9 mouse cellular contexts compared by ENCODE assay signal in the genomic region with DNA sequence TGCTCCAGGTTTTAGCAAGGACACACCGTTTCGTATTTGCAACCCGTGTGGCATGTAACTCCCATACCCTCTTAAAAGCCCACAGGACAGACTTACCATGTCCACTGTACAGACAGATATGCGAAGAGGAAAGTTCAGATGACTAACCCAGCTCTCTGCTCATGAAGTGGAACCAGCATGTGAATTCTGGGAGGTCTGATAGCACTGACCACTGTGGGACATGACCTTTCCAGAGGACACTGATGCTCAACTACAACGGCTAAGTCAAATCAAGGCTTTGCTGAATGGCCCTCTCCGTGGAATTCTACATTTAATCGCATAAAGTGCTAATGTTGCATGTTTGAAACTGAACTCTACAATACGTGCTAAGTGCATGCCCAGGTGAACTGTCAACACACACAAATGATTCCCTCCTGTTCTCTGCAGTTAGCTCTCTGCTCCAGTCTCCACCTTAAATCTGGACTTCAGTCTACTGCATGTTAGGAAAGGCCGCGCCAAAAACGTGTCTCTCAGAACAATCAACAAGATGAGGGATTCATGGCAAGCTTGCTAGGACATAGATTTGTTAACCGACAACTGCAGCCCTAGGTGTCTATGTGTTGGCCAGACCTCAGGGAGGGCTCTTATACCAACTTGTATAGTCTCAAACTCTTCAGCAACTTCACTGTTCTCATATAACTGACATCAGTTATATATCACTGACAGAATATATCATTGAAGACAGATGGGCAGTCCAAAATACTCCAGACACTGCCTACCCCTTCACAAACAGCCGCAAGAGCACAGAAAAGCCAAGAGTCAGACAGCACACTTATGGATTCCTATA. TPM values are rescaled to one million over a fixed set of nuclear protein-coding genes. Genes with fewer than 3 reads are reported as not detected.
DNase-seq lines count a peak whose midpoint lies in the region; ATAC-seq and TF ChIP-seq lines count a peak whose summit lies in the region.
"Had no signal": no experiment of that assay in that cellular context is flagged by ENCODE, and none has a peak within 500 bp of the region (broad histone marks: within the 10 kb centered on the region; RNA-seq: fewer than 3 reads in every experiment).

No protein-coding gene starts in this region.

- no peaks in the 10 kb centered on the region for H3K27me3 ChIP-seq in heart, adult 2 months (ENCODE audit: control insufficient read depth, insufficient read depth, low read length)
- peaks cover 24% of the 10 kb centered on the region for H3K27me3 ChIP-seq in CH12.LX (replicated peaks)
- H3K27me3 ChIP-seq in embryonic facial prominence, embryonic 11.5 days (ENCODE audit: control insufficient read depth, insufficient read depth, low read length), result no peaks in the 10 kb centered on the region
- H3K27me3 ChIP-seq in hindbrain, embryonic 13.5 days, result no peaks in the 10 kb centered on the region

- H3K27ac ChIP-seq in heart, adult 2 months, result no peak overlapping the region
- H3K27ac ChIP-seq in CH12.LX (ENCODE audit: insufficient read depth, low read depth), result no peak overlapping the region
- no peak overlapping the region for H3K27ac ChIP-seq in embryonic facial prominence, embryonic 11.5 days (replicated peaks; ENCODE audit: low read depth, low read length)
- no peak overlapping the region for H3K27ac ChIP-seq in hindbrain, embryonic 13.5 days

- no peak for TF ChIP-seq POLR2A in heart, adult 2 months (IDR thresholded peaks at IDR 0.05; ENCODE audit: insufficient read depth, low read depth, low read length)
- no peak for TF ChIP-seq POLR2A in CH12.LX (IDR thresholded peaks at IDR 0.05; ENCODE audit: low read depth, low read length)

- H3K4me2 ChIP-seq in CH12.LX (ENCODE audit: insufficient read depth, low read depth, poor library complexity, severe bottlenecking), result peak overlapping the region; percentile 59
- peak overlapping the region; percentile 65 for H3K4me2 ChIP-seq in embryonic facial prominence, embryonic 11.5 days (ENCODE audit: low read depth, low read length)
- peak overlapping the region; percentile 54 for H3K4me2 ChIP-seq in hindbrain, embryonic 13.5 days

- H3K79me2 ChIP-seq in heart, adult 2 months (replicated peaks; ENCODE audit: control insufficient read depth, insufficient read depth, low read length), result peaks cover 2% of the 10 kb centered on the region
- peaks cover 31% of the 10 kb centered on the region for H3K79me2 ChIP-seq in CH12.LX (replicated peaks; ENCODE audit: control insufficient read depth, extremely low read depth, insufficient read depth, poor library complexity, severe bottlenecking)

- dilution Hi-C loops in CH12.LX (cut with MboI; ENCODE audit: extremely low pct_ligation_motif_present, extremely low pct_unique_long_range_greater_than_20kb, low sequenced_read_pairs), result no loop called here

- peaks cover 7% of the 10 kb centered on the region for H3K4me1 ChIP-seq in heart, adult 2 months (ENCODE audit: control insufficient read depth, insufficient read depth, low read length)
- peaks cover 5 to 20% of the 10 kb centered on the region in 2 experiments for H3K4me1 ChIP-seq in CH12.LX (ENCODE audit: control insufficient read depth in 1 of 2, insufficient read depth in 2 of 2)
- peaks cover 9% of the 10 kb centered on the region for H3K4me1 ChIP-seq in embryonic facial prominence, embryonic 11.5 days (ENCODE audit: control insufficient read depth, insufficient read depth, low read length)
- H3K4me1 ChIP-seq in hindbrain, embryonic 13.5 days (replicated peaks), result peaks cover 30% of the 10 kb centered on the region

- no peak for TF ChIP-seq RAD21 in CH12.LX (IDR thresholded peaks at IDR 0.05; ENCODE audit: low read depth, low read length)

- no peak for TF ChIP-seq EP300 in heart, adult 2 months (IDR thresholded peaks at IDR 0.05; ENCODE audit: insufficient read depth, low read depth, low read length)
- no peak for TF ChIP-seq EP300 in CH12.LX (IDR thresholded peaks at IDR 0.05; ENCODE audit: low read length)

- peak overlapping the region; percentile 10; the same call in 1 of the 2 replicates for H3K9ac ChIP-seq in heart, adult 2 months (ENCODE audit: low read depth, low read length)
- peak overlapping the region; percentile 38 for H3K9ac ChIP-seq in CH12.LX (ENCODE audit: insufficient read depth, low read depth)
- peak overlapping the region; percentile 78 for H3K9ac ChIP-seq in embryonic facial prominence, embryonic 11.5 days (replicated peaks; ENCODE audit: low read length)
- peak overlapping the region; percentile 76 for H3K9ac ChIP-seq in hindbrain, embryonic 13.5 days

- no peak overlapping the region; the same call in 1 of the 2 replicates for H3K4me3 ChIP-seq in heart, adult 2 months
- peak overlapping the region; percentile 54 to 66 (median 64) for H3K4me3 ChIP-seq in CH12.LX (replicated peaks in 1 of 3; ENCODE audit: low read depth in 2 of 3, low read length in 2 of 3, poor library complexity in 1 of 3)
- peak overlapping the region; percentile 62 for H3K4me3 ChIP-seq in embryonic facial prominence, embryonic 11.5 days (ENCODE audit: low read depth, low read length)
- H3K4me3 ChIP-seq in hindbrain, embryonic 13.5 days, result peak overlapping the region; percentile 47

- ATAC-seq in embryonic facial prominence, embryonic 11.5 days (replicated peaks; ENCODE audit: insufficient number of reproducible peaks, low FRiP score, low TSS enrichment, low read depth), result no peak
- no peak for ATAC-seq in hindbrain, embryonic 13.5 days (ENCODE audit: low FRiP score)
- peak; percentile 0; the same call in 1 of the 2 replicates for ATAC-seq in megakaryocyte progenitor cell, adult 5-6 weeks (replicated peaks; ENCODE audit: poor library complexity)

- peaks cover 19% of the 10 kb centered on the region for H3K9me3 ChIP-seq in CH12.LX (replicated peaks; ENCODE audit: low read length)
- H3K9me3 ChIP-seq in embryonic facial prominence, embryonic 11.5 days (replicated peaks; ENCODE audit: control insufficient read depth, low read length), result no peaks in the 10 kb centered on the region
- no peaks in the 10 kb centered on the region for H3K9me3 ChIP-seq in hindbrain, embryonic 13.5 days

- WGBS in heart, adult 2 months, result 56% methylated on average over 13 of the region's 13 CpGs
- 67% methylated on average over 13 of the region's 13 CpGs for WGBS in embryonic facial prominence, embryonic 11.5 days
- WGBS in hindbrain, embryonic 13.5 days, result 67% methylated on average over 13 of the region's 13 CpGs

- peak; percentile 26 to 34 for DNase-seq in heart, adult 2 months
- DNase-seq in heart, adult 8-10 months (ENCODE audit: low spot score), result no peak
- DNase-seq in CH12.LX (ENCODE audit: extremely low read depth), result no peak
- DNase-seq in embryonic facial prominence, embryonic 11.5 days (ENCODE audit: low spot score), result no peak
- no peak for DNase-seq in Muller cell, postnatal 12 days (ENCODE audit: inconsistent ontology term)
- DNase-seq in urinary bladder, postnatal 36 days (ENCODE audit: low spot score in 2 of 2), result no peak

- H3K36me3 ChIP-seq in heart, adult 2 months (ENCODE audit: control insufficient read depth, insufficient read depth, low read length), result peaks cover 7% of the 10 kb centered on the region
- H3K36me3 ChIP-seq in CH12.LX (replicated peaks in 1 of 2; ENCODE audit: control insufficient read depth in 1 of 2, insufficient read depth in 1 of 2, low read length in 1 of 2), result peaks cover 35 to 47% of the 10 kb centered on the region in 2 experiments
- peaks cover 24% of the 10 kb centered on the region for H3K36me3 ChIP-seq in embryonic facial prominence, embryonic 11.5 days (replicated peaks; ENCODE audit: control insufficient read depth, insufficient read depth, low read depth, low read length)
- peaks cover 35% of the 10 kb centered on the region for H3K36me3 ChIP-seq in hindbrain, embryonic 13.5 days

- intact Hi-C loops in heart, adult 2 months (cut with DNase I), result loop anchor here (1.0 kb wide), 1 partner anchor 12 kb away; no protein-coding TSS in a partner anchor

- TF ChIP-seq CTCF in heart, adult 2 months (IDR thresholded peaks at IDR 0.05), result no peak
- no peak for TF ChIP-seq CTCF in CH12.LX (conservative IDR thresholded peaks at IDR 0.05 in 1 of 2, IDR thresholded peaks at IDR 0.05 in 1 of 2; ENCODE audit: low read depth in 2 of 2, low read length in 2 of 2)

- in situ Hi-C loops in CH12.LX (cut with MboI; ENCODE audit: low pct_ligation_motif_present, low pct_unique_long_range_greater_than_20kb, low sequenced_read_pairs), result loop anchor here (25.0 kb wide), 1 partner anchor 314 kb away; no protein-coding TSS in a partner anchor

RNA-seq across cellular contexts. Expression of a gene that starts 1.5 kb away (rescaled TPM):
- total RNA-seq in heart, adult 2 months (2021), result 10 to 100 TPM in 1 of 2 experiments, 1 to 10 TPM in 1; 8.7 to 11.5 TPM
- 12.7 and 23.9 TPM in 2 replicates for polyA plus RNA-seq in heart, adult 2 months (2012; rRNA removed)
- 10 to 100 TPM; 10.6 to 14.2 (median 11.0) TPM for total RNA-seq in heart, adult 8-10 months (2022)
- total RNA-seq in CH12.LX (2012; rRNA removed) (65.2 and 69.8 TPM in 2 replicates), CH12.LX (2014; rRNA removed) (74.1 and 80.8 TPM in 2 replicates)
- polyA plus RNA-seq in CH12.LX (2012; ENCODE audit: insufficient read length, low read depth), result 64.8 and 67.6 TPM in 2 replicates
- 139 and 152 TPM in 2 replicates for polyA plus RNA-seq in embryonic facial prominence, embryonic 11.5 days (2014; fragmentation: Nextera tagmentation; extraction: Ambion mirVana)
- polyA plus RNA-seq in hindbrain, embryonic 13.5 days (2015; fragmentation: Nextera tagmentation; extraction: Ambion mirVana), result 82.0 and 82.8 TPM in 2 replicates
- total RNA-seq in megakaryocyte progenitor cell, adult 5-6 weeks (2015), result 104 and 106 TPM in 2 replicates
- 156 and 189 TPM in 2 replicates for total RNA-seq in megakaryocyte progenitor cell, adult 5-6 weeks (2017)

RNA-seq across cellular contexts. Expression of a gene that starts 1.6 kb away (rescaled TPM):
- total RNA-seq in heart, adult 2 months (2021), result not detected
- polyA plus RNA-seq in heart, adult 2 months (2012; rRNA removed), result not detected in 2 replicates
- not detected for total RNA-seq in heart, adult 8-10 months (2022)
- total RNA-seq in CH12.LX (2012; rRNA removed) (not detected in 2 replicates), CH12.LX (2014; rRNA removed) (not detected in 2 replicates)
- not detected in 2 replicates for polyA plus RNA-seq in CH12.LX (2012; ENCODE audit: insufficient read length, low read depth)
- not detected in 2 replicates for polyA plus RNA-seq in embryonic facial prominence, embryonic 11.5 days (2014; fragmentation: Nextera tagmentation; extraction: Ambion mirVana)
- polyA plus RNA-seq in hindbrain, embryonic 13.5 days (2015; fragmentation: Nextera tagmentation; extraction: Ambion mirVana), result 0.04 TPM in 1 of 2 replicates, not detected in the other
- not detected in 2 replicates for total RNA-seq in megakaryocyte progenitor cell, adult 5-6 weeks (2015)
- not detected in 2 replicates for total RNA-seq in megakaryocyte progenitor cell, adult 5-6 weeks (2017)
- total RNA-seq: gastrocnemius, adult 8-10 months had no signal

RNA-seq across cellular contexts. Expression of a gene that starts 49.1 kb away (rescaled TPM):
- total RNA-seq in heart, adult 2 months (2021), result under 1 TPM in 1 of 2 experiments, not detected in 1; 0.13 TPM
- polyA plus RNA-seq in heart, adult 2 months (2012; rRNA removed), result 0.06 TPM in 2 replicates
- under 1 TPM in 1 of 4 experiments, not detected in 3; 0.35 TPM for total RNA-seq in heart, adult 8-10 months (2022)
- 0.13 and 0.17 TPM in 2 replicates for total RNA-seq in CH12.LX (2012; rRNA removed)
- not detected in 2 replicates for total RNA-seq in CH12.LX (2014; rRNA removed)
- polyA plus RNA-seq in CH12.LX (2012; ENCODE audit: insufficient read length, low read depth), result 0.78 and 1.0 TPM in 2 replicates
- polyA plus RNA-seq in embryonic facial prominence, embryonic 11.5 days (2014; fragmentation: Nextera tagmentation; extraction: Ambion mirVana), result 1.00 and 1.7 TPM in 2 replicates
- polyA plus RNA-seq in hindbrain, embryonic 13.5 days (2015; fragmentation: Nextera tagmentation; extraction: Ambion mirVana), result 0.66 and 0.79 TPM in 2 replicates
- 0.39 and 1.1 TPM in 2 replicates for total RNA-seq in megakaryocyte progenitor cell, adult 5-6 weeks (2015)
- total RNA-seq in megakaryocyte progenitor cell, adult 5-6 weeks (2017), result 0.10 and 0.17 TPM in 2 replicates
- total RNA-seq: gastrocnemius, adult 8-10 months had no signal

Comparison
In these comparisons a context has a peak if more than half of its experiments do, and no peak if none do; other contexts are left out.
1. DNase-seq: peak in heart, adult 2 months (2 of 2); none in heart, adult 8-10 months (single experiment), CH12.LX (single experiment), embryonic facial prominence, embryonic 11.5 days (single experiment), Muller cell, postnatal 12 days (single experiment) and urinary bladder, postnatal 36 days (0 of 2).
2. H3K9ac ChIP-seq: peak in every context shown above with its lines; median percentile 78 in embryonic facial prominence, embryonic 11.5 days; 76 in hindbrain, embryonic 13.5 days; 38 in CH12.LX; 10 in heart, adult 2 months.
3. RNA of a gene that starts 1.5 kb away (total RNA-seq): 104 to 189 TPM in megakaryocyte progenitor cell, adult 5-6 weeks and 65.2 to 80.8 TPM in CH12.LX; 8.7 to 11.5 TPM in heart, adult 2 months and 10.6 to 14.2 TPM in heart, adult 8-10 months; every median in the first group is over 4 times any median in the second.
4. Peak in every context shown above with its lines, with median percentiles within 50 percentile points of each other: H3K4me2 ChIP-seq.